Mouse (Mus musculus) forebrain, postnatal 0 days (tissue): ENCODE results near the gene Glis3. TPM values are rescaled to one million over a fixed set of nuclear protein-coding genes. Genes with fewer than 3 reads are reported as not detected.

Experiments
- ATAC-seq: fragments of 200-750 bp; cut with Nextera tagmentation; 2 replicates; pipeline ENCODE4 v1.8.0; 2017; ENCODE audit warnings: mild to moderate bottlenecking, moderate library complexity
- DNase-seq: peaks from one replicate; pipeline ENCODE4 v3.0.0-alpha.2; 2015
- H3K27ac ChIP-seq: fragments of 300-500 bp; sonication (generic); 2 replicates; pipeline ENCODE4 v1.5.1; 2014; ENCODE audit warnings: low read depth, mild to moderate bottlenecking, antibody characterized with exemption, low read length, moderate library complexity, mixed read lengths
- H3K27me3 ChIP-seq: fragments of 300-500 bp; sonication (generic); 2 replicates; pipeline ENCODE4 v1.6.1; 2014; ENCODE audit warnings: mild to moderate bottlenecking, low read length, mixed read lengths; ENCODE audit not compliant: insufficient read depth
- H3K36me3 ChIP-seq: fragments of 300-500 bp; sonication (generic); 2 replicates; pipeline ENCODE4 v1.6.1; 2014; ENCODE audit warnings: mild to moderate bottlenecking, moderate library complexity; ENCODE audit not compliant: insufficient read depth
- H3K4me1 ChIP-seq: fragments of 300-500 bp; sonication (generic); 2 replicates; pipeline ENCODE4 v1.6.1; 2014; ENCODE audit warnings: antibody characterized with exemption; ENCODE audit not compliant: insufficient read depth
- H3K4me2 ChIP-seq: fragments of 300-500 bp; sonication (generic); 2 replicates; pipeline ENCODE4 v1.6.1; 2014; ENCODE audit warnings: low read depth, mild to moderate bottlenecking, moderate library complexity
- H3K4me3 ChIP-seq: fragments of 300-500 bp; sonication (generic); 2 replicates; pipeline ENCODE4 v1.5.1; 2014; ENCODE audit warnings: low read depth, low read length, mixed read lengths
- H3K9ac ChIP-seq: fragments of 300-500 bp; sonication (generic); 2 replicates; pipeline ENCODE4 v1.6.1; 2014; ENCODE audit warnings: mild to moderate bottlenecking
- H3K9me3 ChIP-seq: fragments of 300-500 bp; sonication (generic); 2 replicates; pipeline ENCODE4 v1.6.1; 2016; ENCODE audit warnings: low read length
- CTCF ChIP-seq: sonication (generic); IDR thresholded peaks from 2 replicates; pipeline ENCODE4 v1.5.1; 2016; ENCODE audit warnings: antibody characterized with exemption, control low read depth, low read depth
- WGBS: fragments of 180-500 bp; shearing (Covaris S2); extraction: QIAGEN DNeasy Blood & Tissue Kit; methylation state at CpG from one replicate; pipeline ENCODE4 v1.1.7; 2014; 5-methylcytosine and 5-hydroxymethylcytosine counted together
- polyA plus RNA-seq: library from polyadenylated mRNA; unstranded; fragments of >200 nt; fragmentation: Nextera tagmentation; extraction: Ambion mirVana; gene quantifications from 2 replicates; pipeline ENCODE4 v1.2.1, GENCODE M21; 2015
- total RNA-seq: library from RNA; depleted of rRNA; stranded (reverse); fragments of >200 nt; gene quantifications from 2 replicates; pipeline ENCODE4 v1.2.3, GENCODE M21; 2014; rRNA removed

Gene Glis3
- total and polyA plus RNA-seq, 2 experiments from 2014 or later: 0.86 to 8.5 TPM

DNA sequence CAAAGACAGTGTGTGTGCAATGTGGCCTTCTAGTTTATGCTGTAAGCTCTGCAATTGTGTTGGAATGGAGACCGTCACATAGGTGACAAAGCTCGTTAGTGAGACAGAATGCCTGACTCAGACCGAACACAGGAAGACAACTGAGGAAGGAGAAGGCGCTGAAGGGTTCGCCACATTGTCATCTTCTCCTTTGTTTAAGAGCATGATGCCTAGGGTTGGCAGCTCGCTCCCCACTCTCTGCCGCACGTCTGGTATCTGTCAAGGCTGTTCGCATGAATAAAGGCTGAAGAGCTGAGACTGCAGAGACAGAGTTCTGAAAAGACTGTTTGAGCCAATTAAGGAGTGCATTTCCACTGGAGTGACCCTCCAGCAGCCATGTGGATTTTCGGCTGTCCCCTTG is 452.4 kb downstream of the Glis3 start:
- Histone ChIP-seq H3K9ac (no peak overlapping the region), H3K4me3 (no peak overlapping the region), H3K27me3 (no peaks in the 10 kb centered on the region), H3K4me2 (no peak overlapping the region), H3K9me3 (no peaks in the 10 kb centered on the region), H3K27ac (no peak overlapping the region), H3K4me1 (no peaks in the 10 kb centered on the region), H3K36me3 (no peaks in the 10 kb centered on the region)
- no peak for TF ChIP-seq CTCF
- 31% methylated on average over 10 of the region's 10 CpGs for WGBS
- ATAC-seq: no peak
- DNase-seq: peak; percentile 26

DNA sequence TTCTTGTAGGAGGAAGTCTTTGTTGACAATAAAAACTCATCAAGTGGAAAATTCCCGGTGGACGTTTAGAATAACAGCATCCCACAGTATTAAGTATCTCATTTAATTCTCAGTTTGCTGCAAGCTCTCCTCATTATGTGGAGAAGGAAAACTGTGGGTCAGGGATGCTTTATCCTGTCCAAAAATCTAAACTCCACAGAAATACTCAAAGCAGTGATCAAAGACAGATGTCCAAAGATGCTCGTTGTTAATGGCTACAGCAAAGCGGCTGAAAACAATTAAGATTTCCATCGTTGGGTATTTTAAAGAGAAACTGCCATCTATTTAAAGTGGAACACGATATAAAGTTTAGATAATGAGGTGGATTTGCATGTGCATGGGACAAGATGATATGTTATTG is 454.2 kb downstream of the Glis3 start:
- Histone ChIP-seq H3K27me3 (no peaks in the 10 kb centered on the region), H3K9me3 (no peaks in the 10 kb centered on the region), H3K27ac (no peak overlapping the region), H3K4me3 (no peak overlapping the region), H3K4me1 (no peaks in the 10 kb centered on the region), H3K36me3 (no peaks in the 10 kb centered on the region), H3K9ac (no peak overlapping the region), H3K4me2 (no peak overlapping the region)
- 58% methylated on average over 6 of the region's 6 CpGs for WGBS
- ATAC-seq (no peak), DNase-seq (no peak)
- TF ChIP-seq CTCF: no peak

GRCm38 (mm10) chr19:28211630-28212029 is 468.2 kb downstream of the Glis3 start:
- Histone ChIP-seq H3K36me3 (no peaks in the 10 kb centered on the region), H3K4me1 (no peaks in the 10 kb centered on the region), H3K4me3 (no peak overlapping the region), H3K27ac (no peak overlapping the region), H3K4me2 (no peak overlapping the region), H3K9me3 (no peaks in the 10 kb centered on the region), H3K9ac (no peak overlapping the region), H3K27me3 (no peaks in the 10 kb centered on the region)
- 91% methylated on average over 4 of the region's 4 CpGs for WGBS
- no peak for DNase-seq
- ATAC-seq: no peak
- no peak for TF ChIP-seq CTCF

Other genes with a start within 250 kb of the Glis3 start
- 74.2 and 78.0 TPM in 2 replicates for gene Slc1a1, start 155.0 kb upstream of the Glis3 start, total RNA-seq
- 34.9 and 49.2 TPM in 2 replicates for gene Slc1a1, start 155.0 kb upstream of the Glis3 start, polyA plus RNA-seq